Mouse (Mus musculus): ENCODE measurements at regions not wholly inside any gene's neighbourhood (a gene's known extent, or its start where the extent isn't known, plus 50 kb on each side); places are given as distances from the start of the nearest gene placed in this dataset.

GRCm38 (mm10) chr5:51876846-51877245 is 309.3 kb upstream of the Ppargc1a start:
- Histone ChIP-seq H3K36me3 (replicated peaks; ENCODE audit: insufficient read depth, low read length) (no peaks in the 10 kb centered on the region), H3K4me3 (ENCODE audit: low read depth, low read length) (no peak overlapping the region), H3K9ac (replicated peaks) (no peak overlapping the region), H3K4me2 (ENCODE audit: low read depth, low read length) (no peak overlapping the region), H3K9me3 (ENCODE audit: low read length) (no peaks in the 10 kb centered on the region), H3K27ac (ENCODE audit: low read depth) (no peak overlapping the region), H3K4me1 (ENCODE audit: insufficient read depth) (no peaks in the 10 kb centered on the region), H3K27me3 (ENCODE audit: insufficient read depth, low read length) (no peaks in the 10 kb centered on the region)
- no peak for TF ChIP-seq EP300 (IDR thresholded peaks at IDR 0.05; ENCODE audit: low read depth)
- no peak for TF ChIP-seq CTCF (IDR thresholded peaks at IDR 0.05; ENCODE audit: low read depth)
- DNase-seq (peak; percentile 15), ATAC-seq (0 out of 2 replicates have a peak, but pooled peaks have one; percentile 13)
- 66% methylated on average over 2 of the region's 2 CpGs for WGBS (ENCODE audit: insufficient replicate concordance)

- H3K27ac ChIP-seq (ENCODE audit: low read depth): no peak overlapping the region
- peaks cover 3% of the 10 kb centered on the region; the same call in 1 of the 2 replicates for H3K4me1 ChIP-seq (ENCODE audit: insufficient read depth)
- ATAC-seq (no peak), DNase-seq (no peak)
- no peak overlapping the region for H3K9ac ChIP-seq (replicated peaks)
- 75% methylated on average over 5 of the region's 5 CpGs for WGBS (ENCODE audit: insufficient replicate concordance)
- no peak overlapping the region for H3K4me2 ChIP-seq (ENCODE audit: low read depth, low read length)
- no peaks in the 10 kb centered on the region for H3K9me3 ChIP-seq (ENCODE audit: low read length)
- no peaks in the 10 kb centered on the region for H3K36me3 ChIP-seq (replicated peaks; ENCODE audit: insufficient read depth, low read length)
- H3K4me3 ChIP-seq (ENCODE audit: low read depth, low read length): no peak overlapping the region
- no peak for TF ChIP-seq CTCF (IDR thresholded peaks at IDR 0.05; ENCODE audit: low read depth)
- no peak for TF ChIP-seq EP300 (IDR thresholded peaks at IDR 0.05; ENCODE audit: low read depth)
- H3K27me3 ChIP-seq (ENCODE audit: insufficient read depth, low read length): no peaks in the 10 kb centered on the region
Measured at GRCm38 (mm10) chr5:51873571-51873970, 306.0 kb upstream of the Ppargc1a start.

GRCm38 (mm10) chr5:51871735-51872134 is 304.2 kb upstream of the Ppargc1a start:
- 94% methylated on average over 12 of the region's 12 CpGs for WGBS (ENCODE audit: insufficient replicate concordance)
- ATAC-seq: no peak
- TF ChIP-seq EP300 (IDR thresholded peaks at IDR 0.05; ENCODE audit: low read depth) (no peak), CTCF (IDR thresholded peaks at IDR 0.05; ENCODE audit: low read depth) (no peak)
- peaks cover 7% of the 10 kb centered on the region; the same call in 1 of the 2 replicates for H3K4me1 ChIP-seq (ENCODE audit: insufficient read depth)
- no peaks in the 10 kb centered on the region for H3K36me3 ChIP-seq (replicated peaks; ENCODE audit: insufficient read depth, low read length)
- no peak overlapping the region for H3K9ac ChIP-seq (replicated peaks)
- no peak overlapping the region for H3K27ac ChIP-seq (ENCODE audit: low read depth)
- H3K27me3 ChIP-seq (ENCODE audit: insufficient read depth, low read length): no peaks in the 10 kb centered on the region
- no peak for DNase-seq
- no peak overlapping the region for H3K4me3 ChIP-seq (ENCODE audit: low read depth, low read length)
- no peak overlapping the region for H3K4me2 ChIP-seq (ENCODE audit: low read depth, low read length)
- H3K9me3 ChIP-seq (ENCODE audit: low read length): no peaks in the 10 kb centered on the region

DNA sequence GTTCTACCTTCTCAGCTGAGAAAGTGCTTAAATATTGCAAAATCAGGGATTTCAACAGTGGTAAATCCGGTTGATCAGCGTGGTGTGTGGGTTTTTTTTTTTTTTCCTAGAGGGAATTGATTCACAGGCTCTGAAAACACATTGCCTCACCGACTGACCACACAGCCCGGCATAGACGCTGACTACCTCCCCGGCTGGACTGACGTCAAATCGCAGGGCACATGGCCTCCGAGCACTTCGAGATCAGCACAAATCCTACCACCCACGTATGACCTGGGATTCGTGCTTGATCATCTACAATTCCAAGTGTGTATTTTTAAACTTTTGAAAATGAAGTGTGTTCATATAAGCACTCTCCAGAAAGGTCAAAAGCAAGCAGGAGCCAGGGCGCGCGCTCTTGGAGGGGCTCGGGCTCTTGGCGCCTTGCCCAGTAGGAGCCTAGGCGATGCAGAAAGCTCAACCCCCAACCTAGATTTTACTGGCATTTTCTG is 300.7 kb upstream of the Ppargc1a start:
- peak; percentile 43; the same call in 1 of the 2 replicates for TF ChIP-seq EP300 (IDR thresholded peaks at IDR 0.05; ENCODE audit: low read depth)
- no peak for TF ChIP-seq CTCF (IDR thresholded peaks at IDR 0.05; ENCODE audit: low read depth)
- H3K27ac ChIP-seq (ENCODE audit: low read depth): peak overlapping the region; percentile 71

GRCm38 (mm10) chr5:51866002-51866401 is 298.5 kb upstream of the Ppargc1a start:
- H3K4me2 ChIP-seq (ENCODE audit: low read depth, low read length): no peak overlapping the region
- H3K4me3 ChIP-seq (ENCODE audit: low read depth, low read length): no peak overlapping the region
- H3K9ac ChIP-seq (replicated peaks): no peak overlapping the region
- ATAC-seq: no peak
- DNase-seq: no peak
- no peak overlapping the region for H3K27ac ChIP-seq (ENCODE audit: low read depth)
- no peaks in the 10 kb centered on the region for H3K36me3 ChIP-seq (replicated peaks; ENCODE audit: insufficient read depth, low read length)
- TF ChIP-seq EP300 (IDR thresholded peaks at IDR 0.05; ENCODE audit: low read depth) (no peak), CTCF (IDR thresholded peaks at IDR 0.05; ENCODE audit: low read depth) (no peak)
- H3K4me1 ChIP-seq (ENCODE audit: insufficient read depth): peaks cover 7% of the 10 kb centered on the region; the same call in 1 of the 2 replicates
- 47% methylated on average over 2 of the region's 2 CpGs for WGBS (ENCODE audit: insufficient replicate concordance)
- no peaks in the 10 kb centered on the region for H3K27me3 ChIP-seq (ENCODE audit: insufficient read depth, low read length)
- no peaks in the 10 kb centered on the region for H3K9me3 ChIP-seq (ENCODE audit: low read length)

More for the DNA sequence above, 300.7 kb upstream of the Ppargc1a start:
- ATAC-seq (peak; percentile 98), DNase-seq (peak; percentile 69)
- Histone ChIP-seq H3K4me3 (ENCODE audit: low read depth, low read length) (no peak overlapping the region), H3K36me3 (replicated peaks; ENCODE audit: insufficient read depth, low read length) (no peaks in the 10 kb centered on the region), H3K9me3 (ENCODE audit: low read length) (no peaks in the 10 kb centered on the region), H3K4me2 (ENCODE audit: low read depth, low read length) (no peak overlapping the region), H3K27me3 (ENCODE audit: insufficient read depth, low read length) (no peaks in the 10 kb centered on the region), H3K9ac (replicated peaks) (no peak overlapping the region), H3K4me1 (ENCODE audit: insufficient read depth) (peaks cover 7% of the 10 kb centered on the region; the same call in 1 of the 2 replicates)
- 62% methylated on average over 18 of the region's 18 CpGs for WGBS (ENCODE audit: insufficient replicate concordance)

DNA sequence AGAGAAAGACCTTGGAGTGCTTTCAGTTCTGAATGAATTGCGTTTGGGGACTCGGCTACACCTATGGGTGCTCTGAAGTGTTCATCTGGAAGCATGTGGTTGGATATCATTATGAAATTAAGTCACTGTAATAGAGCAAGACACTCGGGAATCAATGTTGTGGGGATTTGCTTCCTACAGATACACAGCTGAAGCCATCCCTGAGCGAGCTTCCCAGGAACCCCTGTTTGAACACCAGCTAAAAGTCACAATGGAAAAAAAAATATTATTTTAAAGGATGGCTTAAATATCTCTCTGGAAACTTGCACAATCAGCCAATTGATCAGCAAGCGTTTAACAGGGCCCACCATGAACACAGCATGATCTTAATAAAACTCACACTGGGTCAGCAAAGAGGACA is 293.0 kb upstream of the Ppargc1a start:
- Histone ChIP-seq H3K4me2 (ENCODE audit: low read depth, low read length) (no peak overlapping the region), H3K9me3 (ENCODE audit: low read length) (no peaks in the 10 kb centered on the region), H3K36me3 (replicated peaks; ENCODE audit: insufficient read depth, low read length) (no peaks in the 10 kb centered on the region), H3K27ac (ENCODE audit: low read depth) (no peak overlapping the region), H3K4me1 (ENCODE audit: insufficient read depth) (no peaks in the 10 kb centered on the region), H3K9ac (replicated peaks) (no peak overlapping the region), H3K27me3 (ENCODE audit: insufficient read depth, low read length) (no peaks in the 10 kb centered on the region), H3K4me3 (ENCODE audit: low read depth, low read length) (no peak overlapping the region)
- TF ChIP-seq EP300 (IDR thresholded peaks at IDR 0.05; ENCODE audit: low read depth) (no peak), CTCF (IDR thresholded peaks at IDR 0.05; ENCODE audit: low read depth) (no peak)
- 81% methylated on average over 5 of the region's 5 CpGs for WGBS (ENCODE audit: insufficient replicate concordance)
- ATAC-seq: no peak
- no peak for DNase-seq
